Comparison of ENCODE assay signal across 26 mouse cellular contexts in the genomic region with DNA sequence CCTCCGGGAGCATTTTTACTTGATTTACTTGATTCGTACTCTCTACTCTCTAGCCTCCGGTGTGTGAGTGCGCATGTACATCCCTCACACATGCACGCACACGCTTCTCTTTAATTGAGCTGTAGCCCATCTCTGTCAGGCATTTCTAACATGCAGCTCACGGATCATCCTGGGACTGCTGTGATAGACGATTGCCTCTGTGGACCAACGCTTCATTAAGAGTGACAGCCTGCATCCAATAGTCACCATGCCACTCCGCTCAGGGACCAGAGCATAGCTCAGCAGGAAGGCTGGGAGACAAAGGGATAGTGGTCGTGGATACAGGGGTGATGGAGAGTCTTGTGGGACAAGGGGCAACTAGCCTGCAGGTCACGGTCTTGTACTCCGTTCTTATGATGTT. TPM values are rescaled to one million over a fixed set of nuclear protein-coding genes. Genes with fewer than 3 reads are reported as not detected.
DNase-seq lines count a peak whose midpoint lies in the region; ATAC-seq lines count a peak whose summit lies in the region.
"Had no signal": no experiment of that assay in that cellular context is flagged by ENCODE, and none has a peak within 500 bp of the region (broad histone marks: within the 10 kb centered on the region; RNA-seq: fewer than 3 reads in every experiment).

No protein-coding gene starts in this region.

- H3K27ac ChIP-seq in forebrain, embryonic 10.5 days = peak overlapping the region; percentile 48; the same call in 1 of the 2 replicates
- H3K27ac ChIP-seq in forebrain, embryonic 11.5 days (ENCODE audit: low read depth, low read length) = no peak overlapping the region
- peak overlapping the region; percentile 82 for H3K27ac ChIP-seq in hindbrain, embryonic 13.5 days
- peak overlapping the region; percentile 80 for H3K27ac ChIP-seq in midbrain, embryonic 12.5 days (replicated peaks)
- H3K27ac ChIP-seq in neural tube, embryonic 14.5 days (ENCODE audit: low read depth, low read length) = peak overlapping the region; percentile 69; the same call in 1 of the 2 replicates
- H3K27ac ChIP-seq: gastrocnemius, adult 2 months; heart, adult 2 months; macrophage had no signal

- H3K36me3 ChIP-seq in forebrain, embryonic 10.5 days (replicated peaks) = no peaks in the 10 kb centered on the region
- no peaks in the 10 kb centered on the region for H3K36me3 ChIP-seq in forebrain, embryonic 11.5 days (ENCODE audit: control insufficient read depth, insufficient read depth, low read length)
- no peaks in the 10 kb centered on the region for H3K36me3 ChIP-seq in hindbrain, embryonic 13.5 days
- no peaks in the 10 kb centered on the region for H3K36me3 ChIP-seq in midbrain, embryonic 12.5 days
- no peaks in the 10 kb centered on the region for H3K36me3 ChIP-seq in neural tube, embryonic 14.5 days (ENCODE audit: control insufficient read depth, insufficient read depth, low read length)

- H3K9me3 ChIP-seq in forebrain, embryonic 10.5 days = no peaks in the 10 kb centered on the region
- H3K9me3 ChIP-seq in forebrain, embryonic 11.5 days (ENCODE audit: control insufficient read depth, low read length) = no peaks in the 10 kb centered on the region
- no peaks in the 10 kb centered on the region for H3K9me3 ChIP-seq in hindbrain, embryonic 13.5 days
- H3K9me3 ChIP-seq in midbrain, embryonic 12.5 days = no peaks in the 10 kb centered on the region
- no peaks in the 10 kb centered on the region for H3K9me3 ChIP-seq in neural tube, embryonic 14.5 days (ENCODE audit: control insufficient read depth, low read length)

- no peak overlapping the region for H3K4me3 ChIP-seq in forebrain, embryonic 10.5 days
- H3K4me3 ChIP-seq in forebrain, embryonic 11.5 days (ENCODE audit: low read depth, low read length) = no peak overlapping the region
- H3K4me3 ChIP-seq in hindbrain, embryonic 13.5 days = no peak overlapping the region
- H3K4me3 ChIP-seq in midbrain, embryonic 12.5 days = no peak overlapping the region
- no peak overlapping the region for H3K4me3 ChIP-seq in neural tube, embryonic 14.5 days (ENCODE audit: low read depth, low read length)
- H3K4me3 ChIP-seq: gastrocnemius, adult 2 months; heart, adult 2 months had no signal

- H3K27me3 ChIP-seq in forebrain, embryonic 10.5 days (ENCODE audit: poor library complexity, severe bottlenecking) = peaks cover 59% of the 10 kb centered on the region
- no peaks in the 10 kb centered on the region for H3K27me3 ChIP-seq in forebrain, embryonic 11.5 days (ENCODE audit: control insufficient read depth, insufficient read depth, low read length)
- 0 out of 2 replicates have a peak, but pooled peaks cover 6% of the 10 kb centered on the region for H3K27me3 ChIP-seq in hindbrain, embryonic 13.5 days
- H3K27me3 ChIP-seq in midbrain, embryonic 12.5 days = peaks cover 19% of the 10 kb centered on the region
- H3K27me3 ChIP-seq in neural tube, embryonic 14.5 days (ENCODE audit: control insufficient read depth, insufficient read depth, low read length) = no peaks in the 10 kb centered on the region

- WGBS in forebrain, embryonic 10.5 days = 63% methylated on average over 13 of the region's 13 CpGs
- WGBS in forebrain, embryonic 11.5 days = 55% methylated on average over 13 of the region's 13 CpGs
- 24% methylated on average over 13 of the region's 13 CpGs for WGBS in hindbrain, embryonic 13.5 days
- WGBS in midbrain, embryonic 12.5 days = 43% methylated on average over 13 of the region's 13 CpGs
- WGBS in neural tube, embryonic 14.5 days = 15% methylated on average over 13 of the region's 13 CpGs

- no peak for DNase-seq in forebrain, embryonic 10.5 days (ENCODE audit: extremely low spot score, low spot score)
- no peak for DNase-seq in forebrain, embryonic 11.5 days (ENCODE audit: low spot score)
- no peak for DNase-seq in frontal cortex, postnatal 25 days (ENCODE audit: low spot score in 2 of 2)
- no peak for DNase-seq in layer of hippocampus, adult 8-10 months (ENCODE audit: low spot score in 2 of 2)
- no peak for DNase-seq in MN1 (ENCODE audit: low spot score)
- DNase-seq: adrenal gland, adult 8-10 months; cerebellum, adult 11-12 months; cerebellum, postnatal 25 days; gastrocnemius, adult 2 months; heart, adult 2 months; lung, adult 18-20 months; right cerebral cortex, postnatal 14 days had no signal

- H3K9ac ChIP-seq in forebrain, embryonic 11.5 days (ENCODE audit: low read length) = no peak overlapping the region
- no peak overlapping the region for H3K9ac ChIP-seq in hindbrain, embryonic 13.5 days
- H3K9ac ChIP-seq in midbrain, embryonic 12.5 days (replicated peaks) = no peak overlapping the region
- H3K9ac ChIP-seq in neural tube, embryonic 14.5 days (replicated peaks; ENCODE audit: low read depth, low read length) = no peak overlapping the region

- H3K4me2 ChIP-seq in forebrain, embryonic 11.5 days (ENCODE audit: low read depth, low read length, severe bottlenecking) = no peak overlapping the region
- H3K4me2 ChIP-seq in hindbrain, embryonic 13.5 days = peak overlapping the region; percentile 15; the same call in 1 of the 2 replicates
- H3K4me2 ChIP-seq in midbrain, embryonic 12.5 days (replicated peaks) = no peak overlapping the region
- H3K4me2 ChIP-seq in neural tube, embryonic 14.5 days (ENCODE audit: low read depth, low read length) = no peak overlapping the region

- no peak for ATAC-seq in forebrain, embryonic 11.5 days (replicated peaks; ENCODE audit: low FRiP score)
- ATAC-seq in hindbrain, embryonic 13.5 days (ENCODE audit: low FRiP score) = peak; percentile 60
- ATAC-seq in midbrain, embryonic 12.5 days (ENCODE audit: low FRiP score, low read depth) = peak; percentile 41
- ATAC-seq in neural tube, embryonic 14.5 days (ENCODE audit: low read depth) = peak; percentile 60; the same call in 1 of the 2 replicates

- H3K4me1 ChIP-seq in forebrain, embryonic 10.5 days = peaks cover 48% of the 10 kb centered on the region
- peaks cover 17% of the 10 kb centered on the region for H3K4me1 ChIP-seq in forebrain, embryonic 11.5 days (replicated peaks; ENCODE audit: control insufficient read depth, insufficient read depth, low read length)
- peaks cover 42% of the 10 kb centered on the region for H3K4me1 ChIP-seq in hindbrain, embryonic 13.5 days (replicated peaks)
- H3K4me1 ChIP-seq in midbrain, embryonic 12.5 days = peaks cover 45% of the 10 kb centered on the region
- peaks cover 18% of the 10 kb centered on the region for H3K4me1 ChIP-seq in neural tube, embryonic 14.5 days (ENCODE audit: control insufficient read depth, insufficient read depth, low read length)

RNA-seq across cellular contexts. Expression of gene Klhdc8a, which starts 15.4 kb away (rescaled TPM):
- polyA plus RNA-seq in forebrain, embryonic 10.5 days (2016; fragmentation: Nextera tagmentation; extraction: Ambion mirVana) = 0.30 and 0.33 TPM in 2 replicates
- polyA plus RNA-seq in forebrain, embryonic 11.5 days (2014; fragmentation: Nextera tagmentation; extraction: Ambion mirVana) = 0.99 and 1.1 TPM in 2 replicates
- 5.1 and 5.4 TPM in 2 replicates for polyA plus RNA-seq in hindbrain, embryonic 13.5 days (2015; fragmentation: Nextera tagmentation; extraction: Ambion mirVana)
- polyA plus RNA-seq in midbrain, embryonic 12.5 days (2016; fragmentation: Nextera tagmentation; extraction: Ambion mirVana) = 5.2 and 5.4 TPM in 2 replicates
- polyA plus RNA-seq in neural tube, embryonic 14.5 days (2014; fragmentation: Nextera tagmentation; extraction: Ambion mirVana) = 6.6 and 8.4 TPM in 2 replicates
- 1 to 10 TPM; 5.1 to 6.2 (median 5.7) TPM for total RNA-seq in layer of hippocampus, adult 8-10 months (2022)
- polyA plus RNA-seq: macrophage had no signal

RNA-seq across cellular contexts. Expression of gene Nuak2, which starts 32.9 kb away (rescaled TPM):
- polyA plus RNA-seq in forebrain, embryonic 10.5 days (2016; fragmentation: Nextera tagmentation; extraction: Ambion mirVana) = 49.9 TPM in 2 replicates
- 57.7 and 63.4 TPM in 2 replicates for polyA plus RNA-seq in forebrain, embryonic 11.5 days (2014; fragmentation: Nextera tagmentation; extraction: Ambion mirVana)
- polyA plus RNA-seq in hindbrain, embryonic 13.5 days (2015; fragmentation: Nextera tagmentation; extraction: Ambion mirVana) = 17.6 and 22.5 TPM in 2 replicates
- 94.9 and 101 TPM in 2 replicates for polyA plus RNA-seq in midbrain, embryonic 12.5 days (2016; fragmentation: Nextera tagmentation; extraction: Ambion mirVana)
- polyA plus RNA-seq in neural tube, embryonic 14.5 days (2014; fragmentation: Nextera tagmentation; extraction: Ambion mirVana) = 7.8 and 8.4 TPM in 2 replicates
- 1 to 10 TPM; 1.2 to 2.0 (median 1.9) TPM for total RNA-seq in layer of hippocampus, adult 8-10 months (2022)

RNA-seq across cellular contexts. Expression of gene Gm10188, which starts 53.5 kb away (rescaled TPM):
- polyA plus RNA-seq in forebrain, embryonic 10.5 days (2016; fragmentation: Nextera tagmentation; extraction: Ambion mirVana) = not detected in 2 replicates
- not detected in 2 replicates for polyA plus RNA-seq in forebrain, embryonic 11.5 days (2014; fragmentation: Nextera tagmentation; extraction: Ambion mirVana)
- polyA plus RNA-seq in hindbrain, embryonic 13.5 days (2015; fragmentation: Nextera tagmentation; extraction: Ambion mirVana) = 0.63 and 0.95 TPM in 2 replicates
- polyA plus RNA-seq in midbrain, embryonic 12.5 days (2016; fragmentation: Nextera tagmentation; extraction: Ambion mirVana) = 0.96 TPM in 1 of 2 replicates, not detected in the other
- polyA plus RNA-seq in neural tube, embryonic 14.5 days (2014; fragmentation: Nextera tagmentation; extraction: Ambion mirVana) = 0.74 and 0.76 TPM in 2 replicates
- total RNA-seq in layer of hippocampus, adult 8-10 months (2022) = not detected
- total RNA-seq: adrenal gland, adult 8-10 months; gastrocnemius, adult 2 months; heart, adult 2 months; layer of hippocampus, postnatal 25 days; left cerebral cortex, postnatal 36 days; liver, adult 2 months had no signal
- polyA plus RNA-seq: embryonic facial prominence, embryonic 11.5 days; heart, adult 2 months; heart, embryonic 16.5 days; kidney, embryonic 14.5 days; large intestine, adult 2 months; liver, adult 2 months; macrophage; spleen, adult 2 months; stomach, embryonic 16.5 days; thymus, postnatal 0 days had no signal
